Mouse (Mus musculus) granulocyte monocyte progenitor cell, adult 5-6 weeks (primary cell): Measurements from ENCODE around the gene Afap1l2. TPM values are rescaled to one million over a fixed set of nuclear protein-coding genes. Genes with fewer than 3 reads are reported as not detected.

Source experiments
- ATAC-seq: replicated peaks from 2 replicates; pipeline ENCODE4 v1.8.0; 2016; ENCODE audit warnings: mild to moderate bottlenecking, moderate TSS enrichment, inconsistent platforms; ENCODE audit not compliant: poor library complexity, severe bottlenecking
- total RNA-seq, 2 experiments: library from RNA; stranded (forward) in 1 of 2; stranded (reverse) in 1 of 2; fragments of 200-712, 200-1000 nt in 1 of 2; fragments of >200 nt in 1 of 2; fragmentation: Nextera tagmentation in 1 of 2; gene quantifications; 2 replicates each; pipeline ENCODE4 v1.2.3; 2014 to 2017

Afap1l2 gene
- total RNA-seq, 2 experiments from 2014 or later = not detected

DNA sequence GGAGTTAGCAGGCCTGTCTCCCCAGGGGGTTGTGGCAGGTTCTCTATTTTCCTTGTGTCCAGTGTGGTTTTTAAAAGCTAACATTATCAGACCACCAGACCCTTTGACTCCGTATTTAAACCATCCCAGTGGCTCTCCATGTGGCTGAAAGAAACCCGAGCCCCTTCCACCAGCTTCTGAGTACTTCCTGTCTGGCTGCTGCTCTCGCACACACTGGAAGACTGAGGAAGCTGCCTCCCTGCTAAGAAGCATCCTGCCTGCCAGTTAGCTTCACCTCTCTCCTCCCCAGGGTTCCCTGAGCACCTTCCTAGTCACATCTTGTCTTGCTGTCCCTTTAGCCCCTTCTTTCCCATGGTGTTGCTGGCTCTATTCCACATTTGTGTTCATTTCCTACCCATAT is 100.2 kb downstream of the Afap1l2 start:
- ATAC-seq = no peak

DNA sequence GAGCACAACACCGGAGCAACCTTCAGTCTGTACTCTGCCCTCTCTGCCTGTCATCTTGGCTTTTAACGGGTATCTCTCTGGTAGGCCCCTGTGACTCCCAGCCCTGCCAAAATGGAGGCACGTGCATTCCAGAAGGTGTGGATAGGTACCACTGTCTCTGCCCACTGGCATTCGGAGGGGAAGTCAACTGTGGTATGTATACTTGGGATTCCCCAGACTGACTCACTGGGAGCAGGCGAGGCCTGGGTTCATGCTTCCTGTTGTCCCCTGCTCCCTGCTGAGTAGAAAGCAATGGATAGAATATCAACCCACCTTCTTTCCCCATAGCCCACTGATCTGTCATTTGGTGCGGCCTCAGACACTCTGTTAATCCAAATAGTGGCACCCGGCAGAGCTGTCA is 102.6 kb downstream of the Afap1l2 start:
- no peak for ATAC-seq

DNA sequence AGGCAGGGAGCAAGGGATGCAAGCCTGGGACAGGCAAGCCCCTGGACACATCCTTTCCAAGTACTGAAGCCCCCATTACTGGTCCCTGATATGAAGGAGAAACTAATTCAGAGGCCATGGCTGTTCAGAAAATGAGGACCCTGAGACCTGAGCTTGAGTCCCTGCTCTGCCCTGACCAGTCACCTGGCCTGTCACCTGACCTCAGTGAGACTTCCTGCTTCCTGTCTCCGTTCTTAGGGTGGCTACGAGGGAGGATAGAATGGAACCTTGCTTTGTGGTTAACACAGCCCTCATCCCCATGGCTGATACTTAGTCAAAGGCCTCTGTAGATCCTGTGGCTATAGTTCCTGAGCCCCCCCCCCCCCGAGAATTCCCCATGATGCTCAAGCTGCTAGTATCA is 103.9 kb downstream of the Afap1l2 start:
- no peak for ATAC-seq

DNA sequence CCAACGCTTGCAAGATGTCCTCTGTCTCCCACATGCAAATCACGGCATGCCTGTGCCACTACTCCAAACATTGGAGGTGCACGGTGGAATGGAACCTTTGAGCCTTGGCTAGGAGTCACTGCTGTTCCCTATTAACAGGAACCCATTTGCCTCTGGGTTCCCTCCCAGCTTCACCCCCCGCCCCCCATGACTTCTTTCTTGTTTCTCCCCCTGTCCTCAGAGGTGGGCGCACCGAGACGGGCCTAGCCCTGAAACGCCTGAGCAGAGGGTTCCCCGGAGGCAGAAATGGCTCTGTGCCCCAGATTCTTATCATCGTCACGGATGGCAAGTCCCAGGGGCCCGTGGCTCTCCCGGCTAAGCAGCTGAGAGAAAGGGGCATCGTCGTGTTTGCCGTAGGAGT is 110.4 kb downstream of the Afap1l2 start:
- no peak for ATAC-seq

DNA sequence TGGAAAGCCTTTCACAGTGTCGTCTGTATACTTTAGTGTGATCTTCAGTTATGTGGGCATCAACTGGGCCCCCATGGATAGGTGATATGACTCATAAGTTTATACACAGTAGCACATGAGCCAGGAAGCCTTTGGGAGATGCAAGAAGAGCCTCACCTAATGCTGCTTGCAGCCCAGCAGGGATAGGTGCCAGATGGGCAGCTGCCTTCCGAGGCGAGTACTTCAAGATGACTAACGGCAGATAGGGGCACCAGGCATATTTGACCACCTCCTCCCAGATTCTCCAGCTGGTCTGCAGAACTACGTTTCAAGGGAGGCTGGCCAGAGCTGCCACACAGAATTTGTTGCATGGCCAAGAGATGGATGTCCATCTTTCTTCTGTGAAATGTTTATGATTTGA is 114.7 kb downstream of the Afap1l2 start:
- no peak for ATAC-seq

DNA sequence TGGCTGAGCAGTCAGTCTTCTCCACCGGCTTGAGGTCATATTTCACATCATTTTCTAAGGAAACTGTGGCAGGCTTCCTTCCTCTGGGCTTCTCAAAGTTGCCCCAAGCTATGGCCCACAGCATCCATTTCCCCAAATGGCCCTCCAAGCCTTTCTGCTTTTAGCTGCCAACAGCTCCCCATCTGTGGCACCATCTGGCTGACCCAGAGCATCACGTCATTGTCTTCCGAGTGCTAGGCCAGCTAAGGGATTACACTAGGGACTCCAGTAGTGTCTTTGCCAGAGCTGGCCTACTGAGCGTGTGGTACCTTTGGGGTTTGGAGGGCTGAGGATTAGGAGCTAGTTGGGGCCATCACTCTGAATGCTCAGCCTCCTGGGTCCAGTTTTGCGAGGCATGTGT is 115.4 kb downstream of the Afap1l2 start:
- ATAC-seq = no peak

DNA sequence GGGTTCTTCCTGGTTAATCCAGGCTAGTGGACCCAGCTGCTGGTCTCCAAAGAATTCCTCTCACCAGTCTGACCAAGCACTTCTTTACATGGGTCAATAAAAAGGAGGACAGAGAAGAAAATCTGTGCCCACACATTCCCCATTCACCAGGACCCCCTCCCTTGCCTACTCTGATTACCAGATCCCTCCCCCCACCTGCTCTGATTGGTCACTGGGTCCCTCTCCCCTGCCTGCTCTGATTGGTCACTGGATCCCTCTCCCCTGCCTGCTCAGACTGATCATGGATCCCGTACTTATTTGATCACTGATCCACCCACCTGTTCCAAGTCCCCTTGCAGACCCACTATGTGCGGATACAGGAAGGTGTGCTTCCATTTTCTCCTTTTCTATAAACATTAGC is 116.6 kb downstream of the Afap1l2 start:
- ATAC-seq = no peak

DNA sequence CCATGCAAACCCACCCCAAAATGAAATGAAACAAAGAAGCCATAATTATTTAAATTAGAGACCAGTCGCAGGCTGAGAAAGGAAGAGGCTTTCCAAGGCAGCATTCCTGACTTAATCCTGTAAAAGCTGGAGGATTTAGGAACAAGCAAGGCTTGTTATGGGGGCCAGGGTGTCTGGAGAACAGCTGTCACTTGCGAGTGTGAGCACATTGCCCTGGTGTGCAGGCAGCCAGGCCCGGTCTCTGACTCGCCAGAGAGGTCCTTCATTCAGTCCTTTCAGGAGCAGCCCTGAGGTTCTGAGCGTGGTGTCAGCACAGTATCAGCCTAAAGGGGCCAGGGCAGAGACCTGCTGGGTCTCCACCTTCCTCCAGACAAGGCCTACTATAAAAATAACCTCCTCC is 119.4 kb downstream of the Afap1l2 start:
- no peak for ATAC-seq

DNA sequence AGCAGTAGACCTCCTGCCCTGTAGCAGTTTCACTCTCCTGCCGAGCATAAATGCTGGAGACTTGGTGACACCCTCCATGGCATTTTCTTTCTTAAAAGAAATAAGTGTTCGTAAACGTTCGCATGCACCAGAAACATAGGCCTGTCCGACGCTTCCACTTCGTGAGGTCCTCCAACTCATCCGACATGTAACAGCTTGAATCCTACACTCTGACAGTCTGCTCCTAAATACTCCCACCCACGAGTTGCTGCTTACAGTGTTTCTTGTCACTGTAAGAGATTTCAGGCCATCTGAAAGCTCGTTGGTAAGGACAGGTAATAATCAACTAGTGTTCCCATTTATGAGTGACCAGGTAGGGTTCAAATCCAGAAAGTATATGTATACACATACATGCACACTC is 120.1 kb downstream of the Afap1l2 start:
- ATAC-seq = no peak

DNA sequence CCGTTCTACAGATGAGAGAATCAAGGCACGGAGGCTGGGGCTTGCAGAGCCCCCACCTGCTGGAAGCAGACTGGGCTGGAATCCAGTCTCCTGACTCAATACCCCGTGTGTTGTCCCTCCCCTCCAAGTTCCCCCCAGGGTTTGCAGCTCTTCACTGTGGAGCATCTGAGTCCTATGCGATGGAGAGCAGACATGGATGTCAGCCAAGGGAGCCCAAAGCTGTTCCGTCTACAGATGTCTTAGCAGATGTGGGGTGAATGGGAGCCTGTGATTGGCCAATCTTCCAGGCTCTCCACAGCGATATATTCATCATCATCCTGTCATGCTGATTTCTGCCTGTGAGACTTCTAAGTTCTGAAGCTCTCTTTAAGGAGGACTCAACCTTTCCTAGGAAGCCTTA is 130.7 kb downstream of the Afap1l2 start:
- ATAC-seq = no peak

DNA sequence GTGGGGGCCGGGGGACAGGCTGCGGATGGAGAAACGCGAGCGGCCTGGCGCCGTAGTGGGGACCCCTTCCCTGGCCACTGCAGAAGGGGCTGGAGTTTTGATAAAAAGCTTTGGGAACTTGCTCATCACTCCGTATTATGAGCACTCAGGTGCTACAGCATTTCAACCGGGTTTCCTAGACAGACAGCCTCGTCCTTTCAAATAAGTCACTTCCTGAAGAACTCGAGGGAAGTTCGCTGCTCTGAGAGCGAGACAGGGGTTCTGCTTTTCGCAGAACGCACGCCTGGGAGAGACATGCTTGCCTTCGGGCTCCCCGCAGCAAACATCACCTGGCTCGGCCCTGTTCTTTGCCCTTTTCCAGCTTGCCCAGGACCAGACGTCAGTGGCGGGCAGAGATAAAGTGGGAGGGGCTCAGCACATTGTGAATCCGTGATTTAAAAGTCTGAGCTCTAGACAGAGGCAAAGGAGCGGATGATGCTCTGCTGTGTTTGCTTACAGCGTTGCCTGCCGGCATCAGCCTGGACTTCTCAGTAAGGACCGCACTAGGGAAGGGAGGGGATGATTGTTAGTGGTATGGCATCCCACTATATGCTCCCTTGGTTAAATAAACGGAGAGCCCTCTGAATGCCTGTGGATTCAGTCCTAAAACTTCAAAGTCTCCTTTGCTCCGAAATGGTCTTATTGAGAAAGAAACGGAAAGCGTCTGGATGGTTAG is 133.3 kb downstream of the Afap1l2 start:
- ATAC-seq = no peak

DNA sequence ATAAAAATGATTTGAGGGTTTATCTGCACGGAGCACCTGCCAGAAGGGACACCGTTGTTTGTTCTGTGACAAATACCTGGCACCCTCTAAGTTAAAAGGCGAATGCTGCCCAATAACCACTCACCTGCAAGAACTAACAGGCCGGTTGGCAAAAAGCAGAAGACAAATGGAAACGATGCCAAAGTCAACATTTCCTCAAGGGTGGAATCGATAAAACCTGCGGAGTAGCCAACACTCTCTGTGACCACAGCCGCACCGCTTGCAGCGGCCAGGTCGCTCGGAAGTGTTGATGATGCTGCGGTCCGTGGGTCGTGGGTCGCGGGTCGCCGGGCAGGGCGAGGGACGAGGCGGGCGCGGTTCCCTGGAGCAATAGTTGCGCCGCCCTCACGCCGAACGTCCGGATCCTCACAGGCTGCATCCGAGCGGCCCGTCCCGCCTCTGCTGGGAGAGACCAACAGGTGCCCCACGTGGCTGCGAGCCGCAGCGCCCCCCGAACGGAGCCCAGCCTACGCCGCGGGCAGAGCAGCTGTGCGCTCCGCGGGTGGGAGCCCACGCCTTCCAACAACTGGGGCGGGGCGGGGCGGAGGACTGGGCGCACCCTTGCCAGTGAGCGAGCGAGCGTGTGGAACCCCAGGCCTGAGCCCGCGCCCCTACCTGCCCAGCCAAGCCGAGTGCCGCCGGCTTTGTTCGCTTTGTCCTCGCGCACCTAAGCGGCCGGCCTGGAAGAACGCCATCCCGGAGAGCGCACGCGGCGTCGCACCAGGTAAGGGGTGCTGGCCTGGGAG is 134.0 kb downstream of the Afap1l2 start, which contains the start of gene Vwa2:
Vwa2 (plus strand) TSS at position 434 of the 785 bp plus-strand sequence.
- ATAC-seq = 0 out of 2 replicates have a peak, but pooled peaks have one; percentile 14

DNA sequence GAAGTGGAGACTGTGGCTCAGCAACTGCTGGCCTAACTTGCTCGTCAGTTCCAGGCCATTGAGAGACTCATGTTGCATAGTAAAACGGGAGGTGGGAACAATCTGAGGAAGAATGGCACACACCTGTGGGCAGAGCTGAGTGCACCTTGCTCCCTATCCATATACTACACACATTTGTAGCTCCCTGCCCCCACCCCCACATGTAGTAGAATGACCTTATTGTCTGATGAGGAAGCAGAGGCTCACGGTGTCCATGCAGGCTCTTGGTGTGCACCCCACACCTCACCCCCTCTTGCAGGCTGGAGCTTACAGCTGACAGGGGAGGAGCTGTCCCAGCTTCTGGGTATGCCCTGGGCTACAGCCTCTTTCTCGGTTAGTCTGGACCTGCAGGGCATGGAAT is 140.3 kb downstream of the Afap1l2 start:
- no peak for ATAC-seq

Other genes starting within 250 kb of the Afap1l2 start
- 3.4 and 8.7 TPM in 2 replicates for gene Ccdc186, start 186.0 kb downstream of the Afap1l2 start, total RNA-seq (2014; fragmentation: Nextera tagmentation)
- 12.7 and 20.6 TPM in 2 replicates for gene Ccdc186, start 186.0 kb downstream of the Afap1l2 start, total RNA-seq (2017)
- not detected in 2 replicates for gene Tdrd1, start 182.0 kb downstream of the Afap1l2 start, total RNA-seq (2014; fragmentation: Nextera tagmentation)
- not detected in 2 replicates for gene Tdrd1, start 182.0 kb downstream of the Afap1l2 start, total RNA-seq (2017)
- gene Vwa2, start 134.0 kb downstream of the Afap1l2 start, total RNA-seq (2014; fragmentation: Nextera tagmentation) = not detected in 2 replicates
- gene Vwa2, start 134.0 kb downstream of the Afap1l2 start, total RNA-seq (2017) = not detected in 2 replicates